Mouse (Mus musculus) heart, postnatal 0 days (tissue): ENCODE measurements around the gene Tas2r113. TPM values are rescaled to one million over a fixed set of nuclear protein-coding genes. Genes with fewer than 3 reads are reported as not detected.
"Not testable (repeated sequence)": the region's sequence is repeated elsewhere in the genome, so short reads cannot be mapped to it uniquely, and the experiment has no call there.

Experiments
- ATAC-seq: fragments of 200-750 bp; cut with Nextera tagmentation; 2 replicates; pipeline ENCODE4 v1.8.0; 2017; ENCODE audit warnings: low read depth, moderate number of reproducible peaks, moderate library complexity; ENCODE audit not compliant: insufficient read depth
- DNase-seq: peaks from one replicate; pipeline ENCODE4 v3.0.0-alpha.2; 2016; ENCODE audit warnings: low spot score
- H3K27ac ChIP-seq: fragments of 300-500 bp; sonication (generic); 2 replicates; pipeline ENCODE4 v1.5.1; 2014; ENCODE audit warnings: low read depth, mild to moderate bottlenecking
- H3K27me3 ChIP-seq: fragments of 300-500 bp; sonication (generic); 2 replicates; pipeline ENCODE4 v1.6.1; 2014; ENCODE audit warnings: low read length, mixed read lengths; ENCODE audit not compliant: control insufficient read depth, insufficient read depth
- H3K36me3 ChIP-seq: fragments of 300-500 bp; sonication (generic); replicated peaks from 2 replicates; pipeline ENCODE4 v1.6.1; 2014; ENCODE audit warnings: low read length, mixed read lengths; ENCODE audit not compliant: control insufficient read depth, insufficient read depth
- H3K4me1 ChIP-seq: fragments of 300-500 bp; sonication (generic); 2 replicates; pipeline ENCODE4 v1.6.1; 2014; ENCODE audit warnings: antibody characterized with exemption; ENCODE audit not compliant: control insufficient read depth, insufficient read depth
- H3K4me2 ChIP-seq: fragments of 300-500 bp; sonication (generic); 2 replicates; pipeline ENCODE4 v1.6.1; 2014; ENCODE audit warnings: low read depth, mild to moderate bottlenecking, low read length, moderate library complexity
- H3K4me3 ChIP-seq: fragments of 300-500 bp; sonication (generic); 2 replicates; pipeline ENCODE4 v1.5.1; 2014; ENCODE audit warnings: low read depth, low read length
- H3K9ac ChIP-seq: fragments of 300-500 bp; sonication (generic); replicated peaks from 2 replicates; pipeline ENCODE4 v1.6.1; 2014; ENCODE audit warnings: low read depth, low read length, mixed read lengths
- H3K9me3 ChIP-seq: fragments of 300-500 bp; sonication (generic); replicated peaks from 2 replicates; pipeline ENCODE4 v1.6.1; 2016; ENCODE audit warnings: low read length; ENCODE audit not compliant: control insufficient read depth
- CTCF ChIP-seq: IDR thresholded peaks from 2 replicates; pipeline ENCODE4 v1.5.1; 2016; ENCODE audit warnings: antibody characterized with exemption, control low read depth, low read depth
- EP300 ChIP-seq: IDR thresholded peaks from 2 replicates; pipeline ENCODE4 v1.6.1; 2016; ENCODE audit warnings: antibody characterized with exemption, low read depth
- WGBS: fragments of 180-500 bp; shearing (Covaris S2); extraction: QIAGEN DNeasy Blood & Tissue Kit; methylation state at CpG from one replicate; pipeline ENCODE4 v1.1.7; 2014; 5-methylcytosine and 5-hydroxymethylcytosine counted together
- polyA plus RNA-seq: library from polyadenylated mRNA; unstranded; fragments of >200 nt; fragmentation: Nextera tagmentation; extraction: Ambion mirVana; gene quantifications from 2 replicates; pipeline ENCODE4 v1.2.1, GENCODE M21; 2015
- total RNA-seq: library from RNA; depleted of rRNA; stranded (reverse); fragments of >200 nt; gene quantifications from 2 replicates; pipeline ENCODE4 v1.2.3, GENCODE M21; 2014; ENCODE audit warnings: low replicate concordance; rRNA removed

Tas2r113 gene
- total RNA-seq (not detected in 2 replicates), polyA plus RNA-seq (not detected in 2 replicates)

GRCm38 (mm10) chr6:132892711-132893110 lies at the start of gene Tas2r113:
Gene Tas2r113, plus strand, starts transcription at chr6:132893011.
- Histone ChIP-seq H3K9ac (no peak within 1 kb of the TSS), H3K36me3 (no peaks in the 10 kb centered on the region), H3K27ac (no peak within 1 kb of the TSS), H3K9me3 (no peaks in the 10 kb centered on the region), H3K4me3 (no peak within 1 kb of the TSS), H3K4me2 (no peak within 1 kb of the TSS), H3K27me3 (no peaks in the 10 kb centered on the region), H3K4me1 (no peaks in the 10 kb centered on the region)
- TF ChIP-seq CTCF (no peak), EP300 (no peak)
- ATAC-seq = no peak
- WGBS = 58% methylated on average over 1 of the region's 1 CpGs
- no peak for DNase-seq

- H3K9ac ChIP-seq = no peak within 1 kb of the TSS
Observed at GRCm38 (mm10) chr6:132846842-132847241, 46.0 kb upstream of the Tas2r113 start, which contains the start of gene Tas2r123. Gene Tas2r123, plus strand, starts transcription at chr6:132847142.

GRCm38 (mm10) chr6:132855138-132855537 lies 37.7 kb upstream of the Tas2r113 start, which contains the start of gene Tas2r116:
Gene Tas2r116, plus strand, starts transcription at chr6:132855438.
- TF ChIP-seq CTCF (no peak), EP300 (no peak)
- H3K9me3 ChIP-seq = no peaks in the 10 kb centered on the region
- ATAC-seq (no peak), DNase-seq (no peak)
- H3K4me1 ChIP-seq = no peaks in the 10 kb centered on the region
- H3K9ac ChIP-seq = no peak within 1 kb of the TSS
- 59% methylated on average over 1 of the region's 1 CpGs for WGBS
- no peak within 1 kb of the TSS for H3K27ac ChIP-seq
- no peak within 1 kb of the TSS for H3K4me2 ChIP-seq
- no peaks in the 10 kb centered on the region for H3K27me3 ChIP-seq
- H3K36me3 ChIP-seq = no peaks in the 10 kb centered on the region
- H3K4me3 ChIP-seq = no peak within 1 kb of the TSS

More at GRCm38 (mm10) chr6:132846842-132847241, 46.0 kb upstream of the Tas2r113 start, which contains the start of gene Tas2r123:
- Histone ChIP-seq H3K27ac (no peak within 1 kb of the TSS), H3K4me2 (no peak within 1 kb of the TSS), H3K36me3 (no peaks in the 10 kb centered on the region), H3K27me3 (no peaks in the 10 kb centered on the region), H3K9me3 (no peaks in the 10 kb centered on the region), H3K4me1 (no peaks in the 10 kb centered on the region), H3K4me3 (no peak within 1 kb of the TSS)
- TF ChIP-seq CTCF (no peak), EP300 (no peak)
- ATAC-seq = no peak
- DNase-seq = no peak
- WGBS = 59% methylated on average over 1 of the region's 1 CpGs

- TF ChIP-seq CTCF = no peak
- no peak for TF ChIP-seq EP300
Observed at GRCm38 (mm10) chr6:132867708-132868107, 25.1 kb upstream of the Tas2r113 start, which contains the start of gene Tas2r110. Gene Tas2r110, plus strand, starts transcription at chr6:132868008.

GRCm38 (mm10) chr6:132909351-132909750 lies 16.5 kb downstream of the Tas2r113 start, which contains the start of gene Tas2r125:
Gene Tas2r125, plus strand, starts transcription at chr6:132909651.
- H3K4me3 ChIP-seq = no peak within 1 kb of the TSS
- no peaks in the 10 kb centered on the region for H3K4me1 ChIP-seq
- H3K27ac ChIP-seq = no peak within 1 kb of the TSS
- no peak within 1 kb of the TSS for H3K4me2 ChIP-seq
- DNase-seq (no peak), ATAC-seq (no peak)
- no peaks in the 10 kb centered on the region for H3K9me3 ChIP-seq
- H3K36me3 ChIP-seq = no peaks in the 10 kb centered on the region
- TF ChIP-seq EP300 (no peak), CTCF (no peak)
- no peak within 1 kb of the TSS for H3K9ac ChIP-seq
- no peaks in the 10 kb centered on the region for H3K27me3 ChIP-seq
- WGBS = 63% methylated on average over 3 of the region's 3 CpGs

More at GRCm38 (mm10) chr6:132867708-132868107, 25.1 kb upstream of the Tas2r113 start, which contains the start of gene Tas2r110:
- Histone ChIP-seq H3K27ac (no peak within 1 kb of the TSS), H3K27me3 (no peaks in the 10 kb centered on the region), H3K9me3 (no peaks in the 10 kb centered on the region), H3K36me3 (no peaks in the 10 kb centered on the region), H3K4me3 (no peak within 1 kb of the TSS), H3K9ac (no peak within 1 kb of the TSS), H3K4me2 (no peak within 1 kb of the TSS), H3K4me1 (no peaks in the 10 kb centered on the region)
- no peak for ATAC-seq
- DNase-seq = no peak

GRCm38 (mm10) chr6:132941376-132941775 lies 48.6 kb downstream of the Tas2r113 start:
- H3K4me2 ChIP-seq, DNase-seq, H3K4me3 ChIP-seq, H3K27ac ChIP-seq, ATAC-seq, H3K4me1 ChIP-seq, H3K9ac ChIP-seq, H3K36me3 ChIP-seq, H3K9me3 ChIP-seq, H3K27me3 ChIP-seq: not testable (repeated sequence)

Other genes starting within 250 kb of the Tas2r113 start
- not detected in 2 replicates for gene A630073D07Rik, start 241.5 kb upstream of the Tas2r113 start, total RNA-seq
- not detected in 2 replicates for gene A630073D07Rik, start 241.5 kb upstream of the Tas2r113 start, polyA plus RNA-seq
- not detected in 2 replicates for gene Tas2r120, start 236.1 kb upstream of the Tas2r113 start, total RNA-seq
- gene Tas2r120, start 236.1 kb upstream of the Tas2r113 start, polyA plus RNA-seq = not detected in 2 replicates
- not detected in 2 replicates for gene Tas2r121, start 192.0 kb upstream of the Tas2r113 start, total RNA-seq
- not detected in 2 replicates for gene Tas2r121, start 192.0 kb upstream of the Tas2r113 start, polyA plus RNA-seq
- not detected in 2 replicates for gene Tas2r122, start 181.1 kb upstream of the Tas2r113 start, total RNA-seq
- not detected in 2 replicates for gene Tas2r122, start 181.1 kb upstream of the Tas2r113 start, polyA plus RNA-seq
- not detected in 2 replicates for gene Tas2r115, start 155.0 kb upstream of the Tas2r113 start, total RNA-seq
- not detected in 2 replicates for gene Tas2r115, start 155.0 kb upstream of the Tas2r113 start, polyA plus RNA-seq
- gene Tas2r124, start 138.3 kb upstream of the Tas2r113 start, total RNA-seq = not detected in 2 replicates
- not detected in 2 replicates for gene Tas2r124, start 138.3 kb upstream of the Tas2r113 start, polyA plus RNA-seq
- not detected in 2 replicates for gene Tas2r102, start 130.9 kb upstream of the Tas2r113 start, total RNA-seq
- not detected in 2 replicates for gene Tas2r102, start 130.9 kb upstream of the Tas2r113 start, polyA plus RNA-seq
- gene Tas2r136, start 114.8 kb upstream of the Tas2r113 start, total RNA-seq = not detected in 2 replicates
- gene Tas2r136, start 114.8 kb upstream of the Tas2r113 start, polyA plus RNA-seq = not detected in 2 replicates
- not detected in 2 replicates for gene Tas2r117, start 90.2 kb upstream of the Tas2r113 start, total RNA-seq
- not detected in 2 replicates for gene Tas2r117, start 90.2 kb upstream of the Tas2r113 start, polyA plus RNA-seq
- not detected in 2 replicates for gene Tas2r123, start 45.9 kb upstream of the Tas2r113 start, total RNA-seq
- gene Tas2r123, start 45.9 kb upstream of the Tas2r113 start, polyA plus RNA-seq = not detected in 2 replicates
- gene Tas2r116, start 37.6 kb upstream of the Tas2r113 start, total RNA-seq = not detected in 2 replicates
- not detected in 2 replicates for gene Tas2r116, start 37.6 kb upstream of the Tas2r113 start, polyA plus RNA-seq
- not detected in 2 replicates for gene Tas2r110, start 25.0 kb upstream of the Tas2r113 start, total RNA-seq
- not detected in 2 replicates for gene Tas2r110, start 25.0 kb upstream of the Tas2r113 start, polyA plus RNA-seq
- gene Tas2r125, start 16.6 kb downstream of the Tas2r113 start, total RNA-seq = not detected in 2 replicates
- not detected in 2 replicates for gene Tas2r125, start 16.6 kb downstream of the Tas2r113 start, polyA plus RNA-seq
- not detected in 2 replicates for gene Tas2r129, start 58.1 kb downstream of the Tas2r113 start, total RNA-seq
- gene Tas2r129, start 58.1 kb downstream of the Tas2r113 start, polyA plus RNA-seq = not detected in 2 replicates
- not detected in 2 replicates for gene Tas2r131, start 64.9 kb downstream of the Tas2r113 start, total RNA-seq
- gene Tas2r131, start 64.9 kb downstream of the Tas2r113 start, polyA plus RNA-seq = not detected in 2 replicates
- not detected in 2 replicates for gene Tas2r109, start 88.0 kb downstream of the Tas2r113 start, total RNA-seq
- gene Tas2r109, start 88.0 kb downstream of the Tas2r113 start, polyA plus RNA-seq = not detected in 2 replicates
- 3.1 TPM in 1 of 2 replicates, not detected in the other for gene Tas2r103, start 144.1 kb downstream of the Tas2r113 start, total RNA-seq
- gene Tas2r103, start 144.1 kb downstream of the Tas2r113 start, polyA plus RNA-seq = not detected in 2 replicates
- not detected in 2 replicates for gene Tas2r140, start 162.8 kb downstream of the Tas2r113 start, total RNA-seq
- not detected in 2 replicates for gene Tas2r140, start 162.8 kb downstream of the Tas2r113 start, polyA plus RNA-seq
- 111 and 163 TPM in 2 replicates for gene Smim10l1, start 211.9 kb downstream of the Tas2r113 start, total RNA-seq
- gene Smim10l1, start 211.9 kb downstream of the Tas2r113 start, polyA plus RNA-seq = 91.2 and 103 TPM in 2 replicates